Mouse (Mus musculus): ENCODE measurements around the gene Cmah. TPM values are rescaled to one million over a fixed set of nuclear protein-coding genes. Genes with fewer than 3 reads are reported as not detected.
A peak's percentile ranks its signal among the peaks of the same experiment; 100 is the strongest.

Cmah gene
- polyA plus RNA-seq, 1 experiment from 2014 or later = 0.17 TPM

DNA sequence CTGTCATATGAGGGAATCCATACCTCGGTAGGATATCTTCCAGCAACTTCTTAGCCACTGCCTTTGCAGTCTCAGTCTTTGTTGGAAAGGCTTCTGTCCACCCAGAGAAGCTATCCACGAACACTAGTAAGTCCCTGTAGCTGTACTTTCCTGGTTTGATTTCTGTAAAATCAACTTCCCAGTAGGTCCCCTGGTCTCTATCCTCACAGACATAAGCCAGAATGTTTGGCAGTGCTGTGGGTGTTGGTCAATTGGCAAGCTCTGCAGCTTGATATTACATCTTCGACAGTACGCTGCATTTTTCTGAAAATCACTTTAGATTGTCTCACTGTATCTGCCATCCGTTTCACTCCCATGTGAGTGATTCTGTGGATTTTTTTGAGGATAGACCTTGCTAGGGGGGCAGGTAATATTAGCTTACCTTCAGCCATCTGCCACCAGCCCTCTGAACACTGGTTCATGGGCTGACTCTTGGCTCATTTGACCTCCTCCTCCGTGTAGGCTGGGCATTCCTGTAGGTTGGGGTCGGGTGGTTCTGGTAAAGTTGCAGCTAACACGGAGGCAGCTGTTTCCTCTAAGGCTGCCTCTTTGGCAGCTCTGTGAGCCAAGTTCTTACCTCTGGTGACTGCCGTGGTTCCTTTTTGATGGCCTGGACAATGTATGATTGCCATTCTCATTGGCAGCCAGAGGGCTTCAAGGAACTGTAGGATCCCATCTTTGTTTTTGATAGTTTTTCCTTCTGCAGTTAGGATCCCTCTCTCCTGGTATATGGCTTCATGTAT lies 1.0 kb downstream of the Cmah start:
- Histone ChIP-seq H3K27me3 (ENCODE audit: insufficient read depth, poor library complexity, severe bottlenecking) (no peaks in the 10 kb centered on the region), H3K9me3 (no peaks in the 10 kb centered on the region), H3K4me3 (no peak overlapping the region), H3K36me3 (no peaks in the 10 kb centered on the region), H3K27ac (no peak overlapping the region), H3K4me1 (replicated peaks) (no peaks in the 10 kb centered on the region)
- 87% methylated on average over 9 of the region's 9 CpGs for WGBS
- no peak for DNase-seq (ENCODE audit: low spot score)

DNA sequence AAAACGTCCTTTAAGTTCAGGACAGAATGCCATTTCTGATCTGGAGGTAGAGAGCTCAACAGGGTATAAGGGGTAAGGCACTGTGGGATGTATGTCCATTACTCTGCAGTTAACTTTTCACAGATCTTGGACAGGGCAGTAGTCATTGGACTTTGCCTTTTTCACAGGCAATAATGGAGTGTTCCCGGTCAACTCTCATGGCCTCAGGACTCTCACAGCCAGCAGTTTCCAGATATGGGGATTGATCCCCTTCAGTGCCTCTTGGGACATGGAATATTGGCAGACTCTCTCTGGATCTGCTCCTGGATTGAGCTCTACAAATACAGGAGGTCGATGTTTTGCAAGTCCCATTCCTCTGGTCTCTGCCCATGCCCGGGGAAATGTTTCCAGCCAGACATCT lies 2.9 kb downstream of the Cmah start:
- no peak overlapping the region for H3K4me3 ChIP-seq
- no peaks in the 10 kb centered on the region for H3K27me3 ChIP-seq (ENCODE audit: insufficient read depth, poor library complexity, severe bottlenecking)
- H3K9me3 ChIP-seq = no peaks in the 10 kb centered on the region
- DNase-seq (ENCODE audit: low spot score) = no peak
- WGBS = 83% methylated on average over 4 of the region's 4 CpGs
- H3K4me1 ChIP-seq (replicated peaks) = no peaks in the 10 kb centered on the region
- no peaks in the 10 kb centered on the region for H3K36me3 ChIP-seq
- no peak overlapping the region for H3K27ac ChIP-seq

DNA sequence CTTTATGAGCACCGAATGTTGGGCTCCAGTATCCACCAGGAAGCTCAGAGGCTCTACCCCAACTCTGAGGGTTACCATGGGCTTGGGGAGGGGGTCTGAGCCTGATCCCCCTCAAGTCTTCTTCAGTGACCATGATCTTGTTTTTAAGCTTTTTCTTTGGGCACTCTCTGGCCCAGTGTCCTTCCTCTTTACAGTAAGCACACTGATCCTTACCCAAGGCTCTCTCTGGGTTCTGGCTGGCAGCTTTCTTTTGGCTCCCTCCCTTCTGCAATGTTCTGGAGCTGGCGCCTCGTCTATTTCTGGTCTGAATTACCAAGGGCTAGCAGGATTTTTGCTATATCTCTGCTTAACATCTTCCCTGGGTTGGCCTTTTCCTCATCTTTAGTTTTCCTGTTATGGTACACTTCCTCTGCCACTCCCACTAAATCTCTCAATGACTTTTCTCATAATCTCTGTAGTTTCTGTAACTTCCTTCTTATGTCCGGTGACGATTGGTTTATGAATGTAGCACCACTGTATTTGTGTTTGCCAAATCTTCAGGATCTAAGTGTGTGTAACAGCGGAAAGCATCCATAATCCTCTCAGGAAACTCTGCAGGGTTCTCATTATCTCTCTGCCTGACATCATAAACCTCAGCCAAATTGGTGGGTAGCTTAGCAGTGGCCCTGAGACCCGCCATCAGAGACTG lies 3.8 kb downstream of the Cmah start:
- no peak overlapping the region for H3K27ac ChIP-seq
- H3K4me3 ChIP-seq = no peak overlapping the region
- no peaks in the 10 kb centered on the region for H3K27me3 ChIP-seq (ENCODE audit: insufficient read depth, poor library complexity, severe bottlenecking)
- no peak for DNase-seq (ENCODE audit: low spot score)
- no peaks in the 10 kb centered on the region for H3K9me3 ChIP-seq
- no peaks in the 10 kb centered on the region for H3K36me3 ChIP-seq
- H3K4me1 ChIP-seq (replicated peaks) = no peaks in the 10 kb centered on the region
- WGBS = 89% methylated on average over 7 of the region's 7 CpGs

DNA sequence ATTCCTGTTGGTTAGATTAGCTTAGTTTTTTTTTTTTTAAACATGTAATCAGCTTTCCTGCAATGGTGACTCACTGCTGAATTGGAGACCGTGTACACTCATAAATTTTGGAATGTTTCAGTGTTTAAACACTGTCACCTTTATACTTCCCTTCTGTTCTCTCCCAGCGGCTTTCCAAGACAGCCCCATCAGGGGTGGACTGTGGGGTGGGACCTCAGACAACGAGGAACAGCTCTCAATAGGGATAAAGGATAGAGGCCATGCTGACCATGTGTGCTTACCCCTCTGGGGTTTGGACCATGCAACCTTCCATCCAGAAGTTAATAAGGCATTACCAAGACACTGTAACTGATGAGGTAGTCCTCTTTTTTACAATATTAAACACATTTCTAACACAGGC lies 5.3 kb downstream of the Cmah start:
- no peak for DNase-seq (ENCODE audit: low spot score)
- 72% methylated on average over 3 of the region's 3 CpGs for WGBS
- no peaks in the 10 kb centered on the region for H3K9me3 ChIP-seq

DNA sequence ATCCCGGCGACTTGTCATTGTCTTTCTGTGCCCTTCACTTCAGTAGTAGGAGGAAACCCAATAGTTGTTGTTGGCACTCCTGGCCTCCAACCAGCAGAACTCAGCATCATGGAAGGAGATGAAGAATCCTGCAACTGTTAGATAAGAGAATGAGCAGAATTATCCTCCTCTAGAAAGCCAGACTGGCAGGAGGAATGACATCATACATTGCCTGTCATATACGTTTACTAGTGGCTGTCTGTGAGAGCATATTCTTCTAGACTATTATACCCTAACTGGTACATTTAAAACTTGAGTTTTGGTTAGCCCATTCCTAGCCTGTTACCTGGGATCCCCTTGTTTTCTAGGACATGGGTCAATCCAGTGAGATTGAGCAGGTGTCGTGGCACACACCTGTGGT lies 9.6 kb downstream of the Cmah start:
- no peak for DNase-seq (ENCODE audit: low spot score)
- no peak overlapping the region for H3K4me3 ChIP-seq
- WGBS = 88% methylated on average over 4 of the region's 4 CpGs
- H3K36me3 ChIP-seq = no peaks in the 10 kb centered on the region
- H3K9me3 ChIP-seq = no peaks in the 10 kb centered on the region
- no peaks in the 10 kb centered on the region for H3K27me3 ChIP-seq (ENCODE audit: insufficient read depth, poor library complexity, severe bottlenecking)
- H3K27ac ChIP-seq = no peak overlapping the region
- no peaks in the 10 kb centered on the region; the same call in 1 of the 2 replicates for H3K4me1 ChIP-seq (replicated peaks)

More for the DNA sequence above, 5.3 kb downstream of the Cmah start:
- Histone ChIP-seq H3K4me1 (replicated peaks) (no peaks in the 10 kb centered on the region), H3K4me3 (no peak overlapping the region), H3K27ac (no peak overlapping the region), H3K36me3 (no peaks in the 10 kb centered on the region), H3K27me3 (ENCODE audit: insufficient read depth, poor library complexity, severe bottlenecking) (no peaks in the 10 kb centered on the region)

DNA sequence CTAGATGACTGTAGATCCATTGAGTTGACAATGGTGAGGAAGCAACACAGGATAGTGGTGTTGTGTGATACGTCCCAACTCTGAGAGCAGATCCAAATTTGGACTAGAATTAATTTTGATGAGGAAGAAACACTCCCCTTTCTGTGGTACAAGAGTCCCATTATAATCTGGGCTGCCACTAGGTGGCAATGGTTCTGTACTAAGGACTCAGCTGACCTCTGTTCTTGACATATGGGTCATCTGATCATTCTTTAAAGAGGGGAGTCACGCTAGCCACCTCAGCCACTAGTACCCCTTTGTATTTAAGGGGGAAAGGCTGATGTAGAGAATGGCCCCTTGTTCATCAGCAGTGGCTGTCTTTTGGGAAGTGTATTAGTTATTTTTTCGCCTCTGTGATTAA lies 10.7 kb downstream of the Cmah start:
- H3K4me1 ChIP-seq (replicated peaks) = no peaks in the 10 kb centered on the region; the same call in 1 of the 2 replicates
- no peaks in the 10 kb centered on the region for H3K27me3 ChIP-seq (ENCODE audit: insufficient read depth, poor library complexity, severe bottlenecking)
- H3K4me3 ChIP-seq = no peak overlapping the region
- H3K36me3 ChIP-seq = no peaks in the 10 kb centered on the region
- peak; percentile 29 for DNase-seq (ENCODE audit: low spot score)
- no peaks in the 10 kb centered on the region for H3K9me3 ChIP-seq
- 58% methylated on average over 3 of the region's 3 CpGs for WGBS
- H3K27ac ChIP-seq = no peak overlapping the region

DNA sequence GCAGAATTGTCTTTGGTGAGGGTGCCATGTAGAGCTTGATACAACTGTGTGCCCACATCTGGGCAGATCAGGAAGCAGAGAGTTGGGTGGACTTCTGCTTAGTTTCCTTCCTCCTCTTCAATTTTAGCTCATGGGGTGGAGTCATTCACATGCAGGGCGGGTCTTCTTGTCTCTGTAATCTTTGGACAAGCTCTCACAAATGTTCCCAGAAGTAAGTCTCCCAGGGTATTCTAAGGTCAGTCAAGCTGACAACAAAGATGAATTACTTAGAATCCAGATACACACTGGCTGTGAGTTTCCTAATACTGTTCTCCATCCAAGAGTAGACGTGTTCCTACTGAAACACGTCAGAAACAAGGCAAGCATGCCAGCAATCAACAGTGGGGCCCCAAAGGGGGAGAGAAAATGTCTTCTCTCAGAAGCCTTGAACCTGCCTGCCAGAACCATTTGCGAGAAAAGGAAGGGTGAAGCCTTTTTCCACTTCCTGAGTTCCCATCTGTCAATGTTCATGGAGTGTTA lies 11.2 kb downstream of the Cmah start:
- no peaks in the 10 kb centered on the region for H3K27me3 ChIP-seq (ENCODE audit: insufficient read depth, poor library complexity, severe bottlenecking)
- no peaks in the 10 kb centered on the region; the same call in 1 of the 2 replicates for H3K4me1 ChIP-seq (replicated peaks)
- no peak for DNase-seq (ENCODE audit: low spot score)
- 83% methylated on average over 4 of the region's 4 CpGs for WGBS
- no peaks in the 10 kb centered on the region for H3K36me3 ChIP-seq
- no peaks in the 10 kb centered on the region for H3K9me3 ChIP-seq
- no peak overlapping the region for H3K27ac ChIP-seq
- no peak overlapping the region for H3K4me3 ChIP-seq

DNA sequence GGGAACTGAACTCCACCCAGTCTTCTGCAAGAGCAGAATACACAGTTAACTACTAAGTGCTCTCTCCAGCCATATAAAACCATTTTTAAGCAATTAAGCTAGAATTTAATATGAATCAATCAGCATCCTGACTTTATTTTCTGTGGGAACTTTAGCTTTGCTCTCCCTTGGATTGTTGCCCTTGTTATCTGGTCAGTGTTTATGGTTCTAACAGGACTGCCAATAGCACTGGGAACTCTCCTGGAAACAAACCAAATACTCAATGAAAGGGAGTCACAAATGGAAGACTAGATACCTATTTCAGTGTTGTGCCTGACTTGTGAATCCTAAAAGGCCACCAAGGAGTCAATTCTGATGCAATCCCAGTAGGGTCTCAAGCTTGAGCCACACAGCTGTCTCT lies 12.7 kb downstream of the Cmah start:
- Histone ChIP-seq H3K4me3 (no peak overlapping the region), H3K36me3 (no peaks in the 10 kb centered on the region), H3K27ac (no peak overlapping the region), H3K4me1 (replicated peaks) (no peaks in the 10 kb centered on the region; the same call in 1 of the 2 replicates), H3K27me3 (ENCODE audit: insufficient read depth, poor library complexity, severe bottlenecking) (no peaks in the 10 kb centered on the region), H3K9me3 (no peaks in the 10 kb centered on the region)
- no peak for DNase-seq (ENCODE audit: low spot score)

DNA sequence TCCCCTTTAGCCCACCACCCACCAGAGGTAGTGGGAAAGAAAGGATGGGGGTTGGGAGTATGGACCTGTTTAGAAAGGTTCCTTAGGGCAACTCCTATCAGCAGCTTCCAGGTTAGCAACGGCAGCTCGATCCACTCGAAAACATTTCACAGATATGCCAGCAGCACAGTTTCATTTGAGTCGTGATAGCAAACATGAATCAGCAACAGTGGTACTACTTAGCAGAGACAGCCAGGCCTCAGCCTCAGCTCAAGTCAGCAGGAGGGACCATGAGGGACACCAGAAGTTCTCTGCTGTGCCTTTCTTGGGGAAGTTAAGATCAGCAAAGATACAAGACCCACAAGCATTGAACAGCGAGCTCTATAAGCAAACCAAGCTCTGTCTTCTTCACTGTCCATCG lies 13.3 kb downstream of the Cmah start:
- Histone ChIP-seq H3K27ac (no peak overlapping the region), H3K4me1 (replicated peaks) (no peaks in the 10 kb centered on the region; the same call in 1 of the 2 replicates), H3K4me3 (no peak overlapping the region), H3K9me3 (no peaks in the 10 kb centered on the region), H3K36me3 (no peaks in the 10 kb centered on the region), H3K27me3 (ENCODE audit: insufficient read depth, poor library complexity, severe bottlenecking) (no peaks in the 10 kb centered on the region)
- no peak for DNase-seq (ENCODE audit: low spot score)
- WGBS = 87% methylated on average over 6 of the region's 6 CpGs

DNA sequence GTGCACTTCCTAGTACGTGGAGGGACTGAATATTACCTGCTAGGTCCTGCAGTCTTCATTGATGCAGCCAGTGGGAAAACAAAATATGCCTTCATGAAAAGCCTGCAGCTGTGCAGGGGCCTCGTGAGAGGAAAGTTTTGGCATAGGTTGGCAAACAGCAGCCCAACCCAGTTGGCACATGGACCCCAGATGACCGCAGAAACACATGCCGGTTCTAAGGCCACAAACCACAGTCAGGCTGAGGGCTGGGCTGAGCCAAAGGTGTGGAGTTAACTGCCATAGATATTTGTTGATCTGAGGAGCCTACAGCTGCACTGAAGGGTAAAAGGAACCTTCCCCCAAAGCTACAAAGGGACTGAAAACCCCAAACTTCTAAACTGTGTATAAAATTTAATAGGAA lies 14.9 kb downstream of the Cmah start:
- DNase-seq (ENCODE audit: low spot score) = no peak
- no peaks in the 10 kb centered on the region; the same call in 1 of the 2 replicates for H3K4me1 ChIP-seq (replicated peaks)
- H3K27ac ChIP-seq = no peak overlapping the region
- H3K4me3 ChIP-seq = no peak overlapping the region
- 89% methylated on average over 4 of the region's 4 CpGs for WGBS
- no peaks in the 10 kb centered on the region for H3K9me3 ChIP-seq
- H3K27me3 ChIP-seq (ENCODE audit: insufficient read depth, poor library complexity, severe bottlenecking) = no peaks in the 10 kb centered on the region
- no peaks in the 10 kb centered on the region for H3K36me3 ChIP-seq

DNA sequence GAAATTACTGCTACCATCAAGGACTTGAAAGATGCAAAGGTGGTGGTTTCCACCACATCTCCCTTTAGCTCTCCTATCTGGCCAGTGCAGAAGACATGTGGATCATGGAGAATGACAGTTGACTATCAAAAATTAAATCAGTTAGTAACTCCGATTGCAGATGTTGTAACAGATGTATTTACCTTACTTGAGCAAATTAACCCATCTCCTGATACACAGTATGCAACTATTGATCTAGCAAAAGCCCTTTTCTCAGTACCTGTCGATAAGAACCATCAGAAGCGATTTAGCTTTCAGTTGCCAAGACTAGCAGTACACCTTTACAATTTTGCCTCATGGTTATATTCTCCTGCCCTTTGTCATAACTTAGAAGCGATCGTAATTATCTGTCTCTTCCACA lies 25.8 kb downstream of the Cmah start:
- Histone ChIP-seq H3K27ac (no peak overlapping the region), H3K4me1 (replicated peaks) (no peaks in the 10 kb centered on the region), H3K4me3 (no peak overlapping the region), H3K27me3 (ENCODE audit: insufficient read depth, poor library complexity, severe bottlenecking) (no peaks in the 10 kb centered on the region), H3K36me3 (no peaks in the 10 kb centered on the region), H3K9me3 (no peaks in the 10 kb centered on the region)
- DNase-seq (ENCODE audit: low spot score) = no peak
- 94% methylated on average over 5 of the region's 5 CpGs for WGBS

DNA sequence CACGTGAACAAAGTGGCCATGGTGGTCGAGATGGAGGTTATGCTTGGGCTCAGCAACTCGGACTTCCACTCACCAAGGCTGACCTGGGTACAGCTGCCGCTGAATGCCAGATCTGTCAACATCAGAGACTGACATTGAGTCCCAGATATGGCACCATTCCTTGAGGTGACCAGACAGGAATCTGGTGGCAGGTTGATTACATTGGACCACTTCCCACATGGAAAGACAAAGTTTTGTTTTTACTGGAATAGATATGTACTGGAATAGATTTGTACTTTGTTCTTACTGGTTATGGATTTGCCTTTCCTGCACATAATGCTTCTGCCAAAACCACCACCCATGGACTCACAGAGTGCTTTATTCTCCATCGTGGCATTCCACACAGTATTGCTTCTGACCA lies 27.5 kb downstream of the Cmah start:
- WGBS = 87% methylated on average over 5 of the region's 5 CpGs

DNA sequence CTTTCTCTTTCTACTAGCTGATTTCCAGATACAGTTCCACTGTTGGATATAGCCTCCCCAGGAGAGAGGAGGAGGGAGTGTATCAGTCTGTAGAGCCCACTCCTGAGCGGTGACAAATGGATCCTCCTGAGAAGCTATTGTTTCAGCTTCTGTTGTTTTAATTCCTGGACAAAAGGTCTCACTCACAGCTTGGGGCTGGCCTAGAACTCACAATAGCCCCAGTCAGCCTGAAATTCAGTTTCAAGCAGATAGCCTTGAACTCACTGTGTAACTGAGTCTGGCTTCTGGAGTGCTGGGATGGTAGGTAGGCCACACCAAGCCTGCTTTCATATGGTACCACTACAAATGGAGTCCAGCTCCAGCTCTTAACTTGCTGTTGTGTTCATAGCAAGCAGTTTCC lies 32.0 kb downstream of the Cmah start:
- no peaks in the 10 kb centered on the region for H3K36me3 ChIP-seq
- no peaks in the 10 kb centered on the region for H3K9me3 ChIP-seq
- H3K4me1 ChIP-seq (replicated peaks) = peaks cover 7% of the 10 kb centered on the region
- DNase-seq (ENCODE audit: low spot score) = no peak
- H3K4me3 ChIP-seq = no peak overlapping the region
- peak overlapping the region; percentile 59; the same call in 1 of the 2 replicates for H3K27ac ChIP-seq
- 34% methylated on average over 1 of the region's 1 CpGs for WGBS
- no peaks in the 10 kb centered on the region for H3K27me3 ChIP-seq (ENCODE audit: insufficient read depth, poor library complexity, severe bottlenecking)

More for the DNA sequence above, 27.5 kb downstream of the Cmah start:
- Histone ChIP-seq H3K36me3 (no peaks in the 10 kb centered on the region), H3K9me3 (no peaks in the 10 kb centered on the region), H3K4me1 (replicated peaks) (peaks cover 7% of the 10 kb centered on the region), H3K27ac (no peak overlapping the region), H3K4me3 (no peak overlapping the region), H3K27me3 (ENCODE audit: insufficient read depth, poor library complexity, severe bottlenecking) (no peaks in the 10 kb centered on the region)
- DNase-seq (ENCODE audit: low spot score) = no peak
